Mouse (Mus musculus) regulatory T cell (primary cell): ENCODE data around the gene Rapgef4.

ENCODE experiments used
- in situ Hi-C: fragments of 300-600 bp; cut with MboI, MseI; formaldehyde crosslinking; loops from one replicate; pipeline ENCODE4 v1.15.1; 2025; ENCODE audit warnings: high pct_unique_total_duplicates

Gene Rapgef4

GRCm38 (mm10) chr2:72228881-72229280 lies 247.8 kb downstream of the Rapgef4 start:
- in situ Hi-C loops: no loop called here

- in situ Hi-C loops: no loop called here
Observed at GRCm38 (mm10) chr2:72230545-72230944, 249.5 kb downstream of the Rapgef4 start.

GRCm38 (mm10) chr2:72234085-72234484 lies 253.0 kb downstream of the Rapgef4 start:
- in situ Hi-C loops: no loop called here

GRCm38 (mm10) chr2:72234943-72235342 lies 253.9 kb downstream of the Rapgef4 start:
- in situ Hi-C loops: no loop called here

GRCm38 (mm10) chr2:72235361-72235901 lies 254.4 kb downstream of the Rapgef4 start:
- in situ Hi-C loops: no loop called here

GRCm38 (mm10) chr2:72238421-72238820 lies 257.4 kb downstream of the Rapgef4 start:
- in situ Hi-C loops: no loop called here

- in situ Hi-C loops: no loop called here
Observed at GRCm38 (mm10) chr2:72238925-72239324, 257.9 kb downstream of the Rapgef4 start.

- in situ Hi-C loops: no loop called here
Observed at GRCm38 (mm10) chr2:72239456-72239855, 258.4 kb downstream of the Rapgef4 start.

- in situ Hi-C loops: loop anchor here (10.0 kb wide), 1 partner anchor 155 kb away; no protein-coding TSS in a partner anchor
Observed at GRCm38 (mm10) chr2:72239993-72240392, 259.0 kb downstream of the Rapgef4 start.

GRCm38 (mm10) chr2:72240691-72241090 lies 259.7 kb downstream of the Rapgef4 start:
- in situ Hi-C loops: loop anchor here (10.0 kb wide), 1 partner anchor 154 kb away; no protein-coding TSS in a partner anchor

GRCm38 (mm10) chr2:72241714-72242472 lies 260.9 kb downstream of the Rapgef4 start:
- in situ Hi-C loops: loop anchor here (10.0 kb wide), 1 partner anchor 153 kb away; no protein-coding TSS in a partner anchor

GRCm38 (mm10) chr2:72242910-72243675 lies 262.1 kb downstream of the Rapgef4 start:
- in situ Hi-C loops: loop anchor here (10.0 kb wide), 1 partner anchor 152 kb away; no protein-coding TSS in a partner anchor

- in situ Hi-C loops: loop anchor here (10.0 kb wide), 1 partner anchor 149 kb away; no protein-coding TSS in a partner anchor
Observed at GRCm38 (mm10) chr2:72245631-72246030, 264.6 kb downstream of the Rapgef4 start.

- in situ Hi-C loops: loop anchor here (10.0 kb wide), 1 partner anchor 148 kb away; no protein-coding TSS in a partner anchor
Observed at GRCm38 (mm10) chr2:72246376-72246775, 265.3 kb downstream of the Rapgef4 start.

- in situ Hi-C loops: loop anchor here (10.0 kb wide), 1 partner anchor 147 kb away; no protein-coding TSS in a partner anchor
Observed at GRCm38 (mm10) chr2:72247819-72248218, 266.8 kb downstream of the Rapgef4 start.

GRCm38 (mm10) chr2:72252510-72253505 lies 271.8 kb downstream of the Rapgef4 start:
- in situ Hi-C loops: no loop called here

GRCm38 (mm10) chr2:72253882-72254281 lies 272.8 kb downstream of the Rapgef4 start:
- in situ Hi-C loops: no loop called here

- in situ Hi-C loops: no loop called here
Observed at GRCm38 (mm10) chr2:72254813-72255582, 274.0 kb downstream of the Rapgef4 start.

- in situ Hi-C loops: no loop called here
Observed at GRCm38 (mm10) chr2:72260704-72261103, 279.7 kb downstream of the Rapgef4 start.
